Mouse (Mus musculus): ENCODE measurements around the gene Mafk.

GRCm38 (mm10) chr5:139789466-139789865, 1.8 kb upstream of the Mafk start:
- TF ChIP-seq POLR2A (IDR thresholded peaks at IDR 0.05; ENCODE audit: control insufficient read depth, low read depth, low read length) (no peak), CTCF (IDR thresholded peaks at IDR 0.05; ENCODE audit: control insufficient read depth, insufficient read depth, insufficient replicate concordance, low read depth, low read length) (no peak)

Measured in testis, adult 2 months (tissue).